Mouse (Mus musculus) heart, postnatal 4 days (tissue): ENCODE results near the gene Ntf5. TPM values are rescaled to one million over a fixed set of nuclear protein-coding genes. Genes with fewer than 3 reads are reported as not detected.

Experiments used
- DNase-seq: peaks from one replicate; pipeline ENCODE4 v3.0.0; 2021
- total RNA-seq, 2 experiments: library from RNA; stranded (reverse); gene quantifications; 2 replicates each; pipeline ENCODE4 v1.2.3; 2021

The Ntf5 gene
- total RNA-seq, 2 experiments from 2014 or later = 0.17 to 0.43 TPM

GRCm38 (mm10) chr7:45403532-45404261 lies 9.8 kb upstream of the Ntf5 start:
- peak; percentile 71 for DNase-seq

- DNase-seq = peak; percentile 83
These were observed 8.1 kb upstream of the Ntf5 start, which contains the start of gene Kcna7 for GRCm38 (mm10) chr7:45405091-45406075. Kcna7 (plus strand) TSS chr7:45405653.

GRCm38 (mm10) chr7:45406157-45407156 lies 7.0 kb upstream of the Ntf5 start:
- peak; percentile 62 for DNase-seq

GRCm38 (mm10) chr7:45407836-45408235 lies 5.7 kb upstream of the Ntf5 start:
- no peak for DNase-seq

- no peak for DNase-seq
These were observed 5.1 kb upstream of the Ntf5 start for GRCm38 (mm10) chr7:45408351-45408750.

GRCm38 (mm10) chr7:45408949-45409348 lies 4.5 kb upstream of the Ntf5 start:
- DNase-seq = no peak

GRCm38 (mm10) chr7:45409497-45410163 lies 3.9 kb upstream of the Ntf5 start:
- no peak for DNase-seq

- no peak for DNase-seq
These were observed 1.1 kb upstream of the Ntf5 start for GRCm38 (mm10) chr7:45412421-45412820.

GRCm38 (mm10) chr7:45413864-45414739 lies 607 bp downstream of the Ntf5 start:
- DNase-seq = no peak

GRCm38 (mm10) chr7:45414740-45415224 lies 1.3 kb downstream of the Ntf5 start:
- DNase-seq = no peak

GRCm38 (mm10) chr7:45415636-45416035 lies 2.1 kb downstream of the Ntf5 start:
- no peak for DNase-seq

- no peak for DNase-seq
These were observed 4.5 kb downstream of the Ntf5 start for GRCm38 (mm10) chr7:45417962-45418492.

GRCm38 (mm10) chr7:45419859-45420614 lies 6.5 kb downstream of the Ntf5 start:
- DNase-seq = no peak

- DNase-seq = no peak
These were observed 7.1 kb downstream of the Ntf5 start, which contains the start of gene Lhb for GRCm38 (mm10) chr7:45420615-45420919. Lhb (plus strand) TSS chr7:45420820.

GRCm38 (mm10) chr7:45421194-45421593 lies 7.7 kb downstream of the Ntf5 start:
- DNase-seq = no peak

- DNase-seq = no peak
These were observed 13.1 kb downstream of the Ntf5 start for GRCm38 (mm10) chr7:45426556-45426955.

- DNase-seq = no peak
These were observed 20.3 kb downstream of the Ntf5 start for GRCm38 (mm10) chr7:45433835-45434202.

- DNase-seq = peak; percentile 100
These were observed 20.9 kb downstream of the Ntf5 start, which contains the start of gene Gys1 for GRCm38 (mm10) chr7:45434203-45435015. Gys1 (plus strand) TSS chr7:45434844.
